Mouse (Mus musculus): ENCODE results near the gene Ddx11.
"Not testable (repeated sequence)": the region's sequence is repeated elsewhere in the genome, so short reads cannot be mapped to it uniquely, and the experiment has no call there.

DNA sequence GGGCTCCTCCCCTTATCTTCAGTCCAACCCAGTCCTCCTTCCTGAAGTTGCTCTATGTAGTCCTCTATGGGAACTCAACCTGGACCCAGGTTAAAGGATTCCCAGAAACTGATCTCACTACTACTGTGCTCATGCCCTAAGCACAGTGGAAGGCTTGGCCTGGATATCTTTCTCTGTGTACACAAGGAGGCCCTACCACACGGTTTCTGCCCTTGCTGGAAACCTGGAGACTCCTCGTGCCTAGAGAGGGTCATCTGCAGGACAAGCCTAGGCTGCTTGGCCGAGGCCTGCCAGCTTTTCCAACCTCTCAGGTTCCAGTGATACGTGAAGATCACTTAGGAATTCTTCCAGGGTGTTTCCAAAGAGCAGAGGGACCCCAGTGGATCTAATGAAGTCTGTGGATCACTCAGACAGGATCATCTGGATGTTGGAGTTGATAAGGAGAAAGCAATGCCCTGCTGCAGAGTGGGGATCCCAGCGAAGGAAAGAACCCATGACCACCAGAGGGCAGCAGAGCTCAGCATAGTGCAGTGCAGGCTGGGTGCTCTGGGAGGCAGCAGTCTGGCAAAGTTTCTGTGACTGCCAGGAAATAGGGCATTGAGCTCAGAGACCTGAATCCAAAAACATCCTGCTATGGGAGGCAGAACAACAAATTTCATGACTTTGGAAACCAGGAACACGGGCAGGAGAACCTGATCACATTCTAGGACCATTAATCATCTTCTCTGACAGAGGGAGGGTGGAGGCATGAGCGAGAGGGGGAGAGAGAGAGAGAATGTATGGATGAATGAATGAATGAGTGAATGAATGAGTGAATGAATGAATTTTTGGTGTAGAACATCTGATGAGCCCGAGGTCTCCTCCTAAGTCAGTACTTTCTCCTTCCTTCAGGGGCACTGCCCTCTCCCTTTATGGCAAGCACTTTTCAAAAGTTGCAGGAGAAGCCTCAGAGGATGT lies 29.7 kb downstream of the Ddx11 start:
- not testable (repeated sequence) for TF ChIP-seq CTCF (IDR thresholded peaks at IDR 0.05; ENCODE audit: low read depth, low read length); POLR2AphosphoS5 (IDR thresholded peaks at IDR 0.05; ENCODE audit: insufficient replicate concordance, low read depth, low read length); TAL1 (conservative IDR thresholded peaks at IDR 0.05; ENCODE audit: low read depth, low read length); GATA1 (IDR thresholded peaks at IDR 0.05; ENCODE audit: borderline replicate concordance, low read length); GATA2 (IDR thresholded peaks at IDR 0.05; ENCODE audit: borderline replicate concordance, low read depth, low read length)
